Mouse (Mus musculus): ENCODE measurements around the gene Muc1. TPM values are rescaled to one million over a fixed set of nuclear protein-coding genes. Genes with fewer than 3 reads are reported as not detected.

Muc1 gene
- total RNA-seq, 2 experiments from 2014 or later, result 0.45 to 0.63 TPM

GRCm38 (mm10) chr3:89262417-89262816, 33.6 kb downstream of the Muc1 start:
- no peak for DNase-seq (ENCODE audit: low spot score in 2 of 2)

GRCm38 (mm10) chr3:89266439-89266893, 37.6 kb downstream of the Muc1 start:
- peak; percentile 71 to 84 for DNase-seq (ENCODE audit: low spot score in 2 of 2)

- DNase-seq (ENCODE audit: low spot score in 2 of 2), result no peak
Measured at GRCm38 (mm10) chr3:89268916-89269315, 40.1 kb downstream of the Muc1 start.

- DNase-seq (ENCODE audit: low spot score in 2 of 2), result peak; percentile 87 to 90
Measured at GRCm38 (mm10) chr3:89270051-89270755, 41.3 kb downstream of the Muc1 start, which contains the start of gene Slc50a1. Gene Slc50a1, minus strand, starts transcription at chr3:89270570.

- DNase-seq (ENCODE audit: low spot score in 2 of 2), result peak; percentile 75 to 77
Measured at GRCm38 (mm10) chr3:89270891-89271290, 42.0 kb downstream of the Muc1 start.

- DNase-seq (ENCODE audit: low spot score in 2 of 2), result no peak
Measured at GRCm38 (mm10) chr3:89271760-89272159, 42.9 kb downstream of the Muc1 start.

- DNase-seq (ENCODE audit: low spot score in 2 of 2), result no peak
Measured at GRCm38 (mm10) chr3:89276061-89276460, 47.2 kb downstream of the Muc1 start.

GRCm38 (mm10) chr3:89277281-89278021, 48.6 kb downstream of the Muc1 start:
- DNase-seq (ENCODE audit: low spot score in 2 of 2), result peak in 1 of 2 experiments; percentile 42

- no peak for DNase-seq (ENCODE audit: low spot score in 2 of 2)
Measured at GRCm38 (mm10) chr3:89278107-89278506, 49.2 kb downstream of the Muc1 start.

GRCm38 (mm10) chr3:89278643-89279042, 49.8 kb downstream of the Muc1 start:
- DNase-seq (ENCODE audit: low spot score in 2 of 2), result no peak

GRCm38 (mm10) chr3:89279153-89279890, 50.5 kb downstream of the Muc1 start:
- DNase-seq (ENCODE audit: low spot score in 2 of 2), result peak; percentile 79 to 83

GRCm38 (mm10) chr3:89280050-89280605, 51.3 kb downstream of the Muc1 start:
- no peak for DNase-seq (ENCODE audit: low spot score in 2 of 2)

- peak; percentile 32 to 38 for DNase-seq (ENCODE audit: low spot score in 2 of 2)
Measured at GRCm38 (mm10) chr3:89280606-89281511, 52.0 kb downstream of the Muc1 start, which contains the start of gene Efna1. Gene Efna1, minus strand, starts transcription at chr3:89281142.

GRCm38 (mm10) chr3:89281579-89282290, 52.9 kb downstream of the Muc1 start:
- peak; percentile 88 to 91 for DNase-seq (ENCODE audit: low spot score in 2 of 2)

- DNase-seq (ENCODE audit: low spot score in 2 of 2), result no peak
Measured at GRCm38 (mm10) chr3:89282291-89282643, 53.4 kb downstream of the Muc1 start.
